Mouse (Mus musculus): ENCODE measurements around the gene Stat2. TPM values are rescaled to one million over a fixed set of nuclear protein-coding genes. Genes with fewer than 3 reads are reported as not detected.
A peak's percentile ranks its signal among the peaks of the same experiment; 100 is the strongest.

Gene Stat2
- total and polyA plus RNA-seq, 2 experiments from 2014 or later, result 6.0 to 8.2 TPM

- Histone ChIP-seq H3K36me3 (replicated peaks; ENCODE audit: control insufficient read depth, insufficient read depth, low read length) (peaks cover 68% of the 10 kb centered on the region), H3K27me3 (ENCODE audit: control insufficient read depth, insufficient read depth, low read length) (no peaks in the 10 kb centered on the region), H3K27ac (ENCODE audit: low read depth) (peak overlapping the region; percentile 61), H3K4me2 (ENCODE audit: low read depth, low read length) (peak overlapping the region; percentile 31; the same call in 1 of the 2 replicates), H3K4me3 (ENCODE audit: low read depth, low read length) (no peak overlapping the region), H3K9ac (replicated peaks; ENCODE audit: low read depth, low read length) (peak overlapping the region; percentile 25; the same call in 1 of the 2 replicates), H3K9me3 (replicated peaks; ENCODE audit: control insufficient read depth, low read length) (no peaks in the 10 kb centered on the region), H3K4me1 (ENCODE audit: control insufficient read depth, insufficient read depth) (peaks cover 9% of the 10 kb centered on the region; the same call in 1 of the 2 replicates)
- peak; percentile 30 for DNase-seq (ENCODE audit: low spot score)
- 22% methylated on average over 4 of the region's 4 CpGs for WGBS
- ATAC-seq (ENCODE audit: insufficient read depth, low read depth), result peak; percentile 33; the same call in 1 of the 2 replicates
- TF ChIP-seq EP300 (IDR thresholded peaks at IDR 0.05; ENCODE audit: low read depth), result no peak
- TF ChIP-seq CTCF (IDR thresholded peaks at IDR 0.05; ENCODE audit: low read depth), result no peak
These were observed 40.5 kb downstream of the Stat2 start for GRCm38 (mm10) chr10:128310902-128311301.

DNA sequence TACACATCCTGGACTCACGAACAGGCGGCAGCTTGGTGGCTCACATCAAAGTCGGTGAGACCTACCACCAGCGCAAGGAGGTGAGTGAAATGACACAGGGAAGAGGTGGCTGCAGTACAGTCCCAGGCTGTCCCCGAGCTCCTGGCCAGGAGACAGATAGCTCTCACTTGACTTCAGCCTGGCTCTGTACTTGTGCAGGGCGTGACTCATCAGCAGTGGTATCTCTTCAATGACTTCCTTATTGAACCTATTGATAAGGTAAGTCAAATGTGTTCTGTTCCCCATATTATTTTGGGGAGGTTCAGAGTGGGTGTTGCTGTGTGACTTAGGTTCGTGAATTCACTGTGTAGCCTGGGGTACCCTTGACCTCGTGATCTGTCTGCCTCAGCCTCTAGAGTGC is 45.2 kb downstream of the Stat2 start:
- Histone ChIP-seq H3K4me1 (ENCODE audit: control insufficient read depth, insufficient read depth) (peaks cover under 1% of the 10 kb centered on the region; the same call in 1 of the 2 replicates), H3K27ac (ENCODE audit: low read depth) (no peak overlapping the region), H3K27me3 (ENCODE audit: control insufficient read depth, insufficient read depth, low read length) (no peaks in the 10 kb centered on the region), H3K4me2 (ENCODE audit: low read depth, low read length) (no peak overlapping the region), H3K9me3 (replicated peaks; ENCODE audit: control insufficient read depth, low read length) (no peaks in the 10 kb centered on the region), H3K36me3 (replicated peaks; ENCODE audit: control insufficient read depth, insufficient read depth, low read length) (peaks cover 84% of the 10 kb centered on the region), H3K4me3 (ENCODE audit: low read depth, low read length) (no peak overlapping the region), H3K9ac (replicated peaks; ENCODE audit: low read depth, low read length) (no peak overlapping the region)
- DNase-seq (ENCODE audit: low spot score), result no peak
- WGBS, result 91% methylated on average over 8 of the region's 8 CpGs
- no peak for ATAC-seq (ENCODE audit: insufficient read depth, low read depth)
- no peak for TF ChIP-seq CTCF (IDR thresholded peaks at IDR 0.05; ENCODE audit: low read depth)

- TF ChIP-seq EP300 (IDR thresholded peaks at IDR 0.05; ENCODE audit: low read depth) (no peak), CTCF (IDR thresholded peaks at IDR 0.05; ENCODE audit: low read depth) (no peak)
- H3K27ac ChIP-seq (ENCODE audit: low read depth), result peak overlapping the region; percentile 89; the same call in 1 of the 2 replicates
- DNase-seq (ENCODE audit: low spot score) (no peak), ATAC-seq (ENCODE audit: insufficient read depth, low read depth) (no peak)
- no peaks in the 10 kb centered on the region for H3K27me3 ChIP-seq (ENCODE audit: control insufficient read depth, insufficient read depth, low read length)
- peak overlapping the region; percentile 89; the same call in 1 of the 2 replicates for H3K9ac ChIP-seq (replicated peaks; ENCODE audit: low read depth, low read length)
- peak overlapping the region; percentile 82 for H3K4me3 ChIP-seq (ENCODE audit: low read depth, low read length)
- peak overlapping the region; percentile 83 for H3K4me2 ChIP-seq (ENCODE audit: low read depth, low read length)
- no peaks in the 10 kb centered on the region for H3K9me3 ChIP-seq (replicated peaks; ENCODE audit: control insufficient read depth, low read length)
- peaks cover 12% of the 10 kb centered on the region for H3K4me1 ChIP-seq (ENCODE audit: control insufficient read depth, insufficient read depth)
- peaks cover 55% of the 10 kb centered on the region for H3K36me3 ChIP-seq (replicated peaks; ENCODE audit: control insufficient read depth, insufficient read depth, low read length)
- WGBS, result 49% methylated on average over 12 of the region's 12 CpGs
These were observed 51.3 kb downstream of the Stat2 start for GRCm38 (mm10) chr10:128321641-128322040.

DNA sequence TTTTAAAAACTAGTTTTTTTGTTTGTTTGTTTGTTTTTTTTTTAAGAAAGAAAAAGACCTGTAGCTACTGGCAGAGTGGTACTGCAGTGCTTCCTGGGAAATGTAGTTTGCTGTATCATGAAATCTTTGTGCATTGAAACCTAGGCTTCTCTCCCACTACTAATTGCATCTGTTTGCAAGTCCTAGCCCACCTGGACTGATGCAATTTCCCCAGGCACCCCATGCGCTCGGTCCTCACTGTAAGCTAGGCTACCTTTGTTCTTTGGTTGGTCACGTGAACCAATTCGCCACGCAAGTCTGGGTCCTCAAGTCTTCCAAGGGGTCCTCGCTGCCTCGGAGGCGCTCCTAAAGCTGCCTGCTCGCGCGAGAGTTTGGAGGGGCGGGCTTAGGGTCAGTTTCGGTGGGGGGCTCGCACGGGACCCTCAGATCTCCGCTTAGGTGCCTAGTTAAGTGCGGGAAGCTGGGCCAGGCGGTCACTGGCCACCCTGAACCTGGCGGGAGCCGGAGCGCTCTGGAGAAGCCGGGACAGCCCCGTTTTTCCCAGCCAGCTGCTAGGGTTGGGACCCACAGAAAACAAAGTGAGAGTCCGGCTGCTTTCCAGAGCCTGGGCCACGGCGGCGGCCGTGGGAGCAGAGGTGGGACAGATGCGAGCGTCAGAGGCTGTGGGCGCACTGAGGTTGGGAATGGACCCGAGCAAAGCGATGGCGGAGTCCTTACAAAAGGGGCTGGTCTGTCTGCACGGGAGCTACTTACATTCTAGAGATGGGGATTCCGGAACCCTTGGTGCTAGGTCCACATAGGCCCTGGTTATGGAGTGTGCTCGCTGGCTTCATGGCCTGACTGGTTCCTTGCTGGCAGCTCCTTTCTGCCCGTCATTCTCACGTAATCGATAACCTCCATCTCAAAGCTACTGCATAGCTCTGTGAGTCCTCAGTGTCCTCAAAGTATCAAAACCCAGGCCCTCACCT is 52.1 kb downstream of the Stat2 start, which contains the start of gene Cnpy2:
Gene Cnpy2 (plus strand): TSS at position 319 of the 968 bp plus-strand sequence.
- Histone ChIP-seq H3K4me3 (ENCODE audit: low read depth, low read length) (peak within 1 kb of the TSS; percentile 82), H3K4me1 (ENCODE audit: control insufficient read depth, insufficient read depth) (peaks cover 12% of the 10 kb centered on the region), H3K36me3 (replicated peaks; ENCODE audit: control insufficient read depth, insufficient read depth, low read length) (peaks cover 55% of the 10 kb centered on the region), H3K9ac (replicated peaks; ENCODE audit: low read depth, low read length) (peak within 1 kb of the TSS; percentile 89), H3K9me3 (replicated peaks; ENCODE audit: control insufficient read depth, low read length) (no peaks in the 10 kb centered on the region), H3K4me2 (ENCODE audit: low read depth, low read length) (peak within 1 kb of the TSS; percentile 83), H3K27ac (ENCODE audit: low read depth) (peak within 1 kb of the TSS; percentile 89), H3K27me3 (ENCODE audit: control insufficient read depth, insufficient read depth, low read length) (no peaks in the 10 kb centered on the region)
- DNase-seq (ENCODE audit: low spot score) (peak; percentile 88), ATAC-seq (ENCODE audit: insufficient read depth, low read depth) (peak; percentile 89)
- WGBS, result 1% methylated on average over 40 of the region's 40 CpGs
- peak; percentile 60 for TF ChIP-seq EP300 (IDR thresholded peaks at IDR 0.05; ENCODE audit: low read depth)
- TF ChIP-seq CTCF (IDR thresholded peaks at IDR 0.05; ENCODE audit: low read depth), result no peak

DNA sequence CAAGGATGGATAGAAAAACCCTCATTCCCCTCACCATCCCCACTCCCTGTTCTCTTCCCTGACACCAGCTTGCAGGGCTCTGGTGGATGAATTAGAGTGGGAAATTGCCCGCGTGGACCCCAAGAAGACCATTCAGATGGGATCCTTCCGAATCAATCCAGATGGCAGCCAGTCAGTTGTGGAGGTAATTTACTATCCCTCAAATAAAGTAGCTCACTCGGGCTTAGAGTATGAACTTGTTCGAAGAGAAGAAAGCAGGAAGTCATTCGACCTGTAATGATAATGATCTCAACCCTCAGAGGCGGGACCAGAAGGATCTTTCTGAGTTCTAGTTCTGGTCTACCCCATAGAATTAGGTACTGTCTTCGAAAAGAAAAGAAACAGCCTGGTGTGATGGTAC is 53.2 kb downstream of the Stat2 start:
- peak overlapping the region; percentile 89; the same call in 1 of the 2 replicates for H3K27ac ChIP-seq (ENCODE audit: low read depth)
- DNase-seq (ENCODE audit: low spot score) (no peak), ATAC-seq (ENCODE audit: insufficient read depth, low read depth) (no peak)
- H3K9me3 ChIP-seq (replicated peaks; ENCODE audit: control insufficient read depth, low read length), result no peaks in the 10 kb centered on the region
- peak overlapping the region; percentile 89 for H3K9ac ChIP-seq (replicated peaks; ENCODE audit: low read depth, low read length)
- TF ChIP-seq EP300 (IDR thresholded peaks at IDR 0.05; ENCODE audit: low read depth) (no peak), CTCF (IDR thresholded peaks at IDR 0.05; ENCODE audit: low read depth) (no peak)
- peaks cover 12% of the 10 kb centered on the region for H3K4me1 ChIP-seq (ENCODE audit: control insufficient read depth, insufficient read depth)
- peak overlapping the region; percentile 83 for H3K4me2 ChIP-seq (ENCODE audit: low read depth, low read length)
- 76% methylated on average over 8 of the region's 8 CpGs for WGBS
- H3K27me3 ChIP-seq (ENCODE audit: control insufficient read depth, insufficient read depth, low read length), result no peaks in the 10 kb centered on the region
- H3K4me3 ChIP-seq (ENCODE audit: low read depth, low read length), result peak overlapping the region; percentile 82
- peaks cover 48% of the 10 kb centered on the region for H3K36me3 ChIP-seq (replicated peaks; ENCODE audit: control insufficient read depth, insufficient read depth, low read length)

All from heart, postnatal 0 days (tissue).